Mouse (Mus musculus) spleen, postnatal 10 days (tissue): ENCODE results near the gene Nckap5.
A peak's percentile ranks its signal among the peaks of the same experiment; 100 is the strongest.

Experiments used
- DNase-seq, 2 experiments: peaks; one replicate each; pipeline ENCODE4 v3.0.0; 2021 to 2022; ENCODE audit warnings: low spot score in 2 of 2

Nckap5 gene

DNA sequence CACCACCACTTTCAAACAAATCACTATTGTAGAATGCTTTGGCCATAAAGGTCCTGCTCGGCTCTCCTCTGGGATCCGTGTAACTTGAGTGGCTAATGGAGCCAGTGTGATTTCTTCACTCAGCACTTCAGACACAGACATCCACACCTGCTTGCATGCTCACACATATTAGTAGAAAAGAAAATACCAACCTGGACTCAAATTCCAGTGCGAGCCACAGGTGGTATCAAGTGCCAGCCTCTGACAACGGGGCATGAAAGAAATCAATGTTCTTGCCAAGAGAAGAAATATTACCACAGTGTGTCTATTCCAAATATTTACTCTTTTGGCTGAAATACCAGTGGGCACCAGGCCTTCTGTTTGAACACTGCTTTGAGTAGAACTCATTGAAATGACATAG lies 208.6 kb downstream of the Nckap5 start:
- no peak for DNase-seq

GRCm38 (mm10) chr1:126617464-126618041 lies 213.0 kb downstream of the Nckap5 start:
- no peak for DNase-seq

DNA sequence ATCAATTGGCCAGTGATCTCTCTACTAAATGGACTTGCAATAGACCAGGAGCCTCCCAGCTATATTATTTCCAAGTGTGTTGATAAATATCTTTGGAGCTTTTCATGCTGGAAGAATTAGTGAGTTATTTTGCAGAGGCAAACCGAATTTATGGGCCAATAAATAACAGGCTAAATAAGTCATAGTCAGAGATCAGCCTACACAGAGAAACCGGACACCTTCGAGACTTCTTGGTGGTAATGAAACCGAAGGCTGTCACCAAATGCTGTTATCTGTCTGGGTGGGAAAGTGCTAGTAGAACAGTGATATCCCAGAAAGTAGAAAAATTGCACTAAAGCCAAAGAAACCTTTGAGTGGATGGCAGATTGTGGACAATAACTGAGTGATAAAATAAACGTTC lies 213.6 kb downstream of the Nckap5 start:
- no peak for DNase-seq

GRCm38 (mm10) chr1:126612916-126613315 lies 217.7 kb downstream of the Nckap5 start:
- no peak for DNase-seq

- no peak for DNase-seq
These were observed 222.0 kb downstream of the Nckap5 start for GRCm38 (mm10) chr1:126608586-126608985.

- DNase-seq, result no peak
These were observed 224.2 kb downstream of the Nckap5 start for GRCm38 (mm10) chr1:126606189-126607080.

- no peak for DNase-seq
These were observed 226.0 kb downstream of the Nckap5 start for GRCm38 (mm10) chr1:126604551-126604950.

DNA sequence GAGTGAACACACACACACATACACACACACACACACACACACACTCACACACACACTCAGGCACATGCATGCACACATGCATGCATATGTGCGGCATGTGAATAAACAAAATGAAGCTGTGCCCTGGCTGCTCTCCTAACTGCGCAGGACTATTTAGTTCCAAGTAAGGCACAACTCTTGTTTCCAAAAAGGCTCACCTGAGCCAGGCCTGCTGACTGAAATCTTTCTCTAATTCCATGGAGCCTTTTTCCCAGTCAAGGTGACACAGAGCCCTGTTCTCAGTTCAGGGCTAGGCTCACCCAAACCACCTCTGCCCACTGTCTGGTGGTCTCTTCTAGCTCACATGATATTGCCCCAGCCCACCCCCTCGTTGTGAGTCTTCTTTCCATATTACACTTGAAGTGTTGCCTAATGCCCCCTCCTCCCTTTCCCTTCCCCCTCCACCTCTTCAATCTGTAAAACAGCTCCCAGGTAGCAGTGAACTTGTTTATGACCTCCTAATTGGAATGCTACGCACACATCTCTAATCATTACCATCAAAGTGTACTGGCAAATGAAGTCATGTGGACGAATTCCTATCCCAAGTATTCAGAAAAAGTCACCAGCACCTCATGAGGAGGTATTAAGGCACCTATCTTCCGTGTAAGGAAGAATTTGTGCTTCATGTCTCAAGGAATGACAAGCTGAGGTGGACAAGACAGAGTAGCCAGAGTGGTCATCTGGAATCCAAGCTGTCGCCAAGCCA lies 226.7 kb downstream of the Nckap5 start:
- no peak for DNase-seq

- no peak for DNase-seq
These were observed 230.0 kb downstream of the Nckap5 start for GRCm38 (mm10) chr1:126600596-126600995.

DNA sequence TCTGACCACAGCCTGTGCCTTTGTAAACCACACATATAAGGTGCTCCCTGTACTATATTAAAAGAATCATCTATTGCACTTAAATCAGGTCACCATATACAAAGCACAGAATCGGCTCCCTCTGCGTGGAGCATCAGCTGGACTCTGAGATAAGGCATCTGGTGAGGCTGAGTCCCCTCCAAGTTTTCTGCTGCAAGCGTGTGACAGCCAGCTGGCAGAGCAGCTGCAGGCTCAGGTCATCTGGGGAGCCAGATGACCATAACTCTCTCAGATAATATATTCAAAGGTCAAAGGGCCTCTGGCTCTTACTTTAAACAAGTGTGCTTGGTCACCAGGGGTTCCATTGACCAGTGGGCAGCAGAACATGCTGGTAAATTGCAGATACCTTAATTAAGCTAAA lies 233.2 kb downstream of the Nckap5 start:
- no peak for DNase-seq

GRCm38 (mm10) chr1:126594796-126595195 lies 235.8 kb downstream of the Nckap5 start:
- no peak for DNase-seq

GRCm38 (mm10) chr1:126593044-126593805 lies 237.4 kb downstream of the Nckap5 start:
- no peak for DNase-seq

DNA sequence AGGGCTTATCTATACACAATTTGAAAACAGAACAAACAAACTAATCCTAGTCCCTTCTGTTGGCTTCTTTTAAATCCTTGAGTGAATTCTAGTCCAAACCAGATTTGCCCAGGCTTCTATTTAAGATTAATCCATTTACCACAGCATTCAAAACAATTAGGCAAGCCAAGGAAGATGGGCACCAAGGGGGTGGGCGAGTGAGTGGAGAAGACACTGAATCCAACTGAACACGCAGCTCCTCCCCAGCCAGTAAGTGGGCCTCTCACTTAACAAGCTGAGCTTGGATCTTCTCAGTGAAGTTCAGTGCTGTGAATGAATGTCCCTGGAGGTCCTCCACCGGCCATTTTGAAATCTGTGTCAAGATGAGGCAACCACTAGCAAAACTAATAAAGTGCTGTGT lies 239.7 kb downstream of the Nckap5 start:
- DNase-seq, result no peak

DNA sequence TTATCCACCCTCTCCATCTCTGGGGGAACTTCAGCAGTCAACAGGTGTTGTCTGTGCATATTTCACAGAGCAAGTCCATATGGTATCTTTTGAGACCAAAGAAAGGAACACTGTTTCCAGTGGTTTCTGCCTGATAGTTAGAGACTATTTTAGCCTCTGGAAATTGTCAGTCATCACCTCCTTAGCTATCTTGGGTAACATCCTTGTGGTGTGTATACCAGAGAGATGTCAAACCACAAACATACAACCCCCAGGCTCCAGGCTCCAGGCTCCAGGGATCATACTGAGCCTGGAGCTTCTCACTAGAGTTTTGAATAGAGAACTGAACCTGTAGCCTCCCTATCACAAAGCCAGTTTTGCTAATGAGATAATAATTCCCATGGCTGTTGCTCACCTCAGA lies 252.4 kb downstream of the Nckap5 start:
- no peak for DNase-seq

DNA sequence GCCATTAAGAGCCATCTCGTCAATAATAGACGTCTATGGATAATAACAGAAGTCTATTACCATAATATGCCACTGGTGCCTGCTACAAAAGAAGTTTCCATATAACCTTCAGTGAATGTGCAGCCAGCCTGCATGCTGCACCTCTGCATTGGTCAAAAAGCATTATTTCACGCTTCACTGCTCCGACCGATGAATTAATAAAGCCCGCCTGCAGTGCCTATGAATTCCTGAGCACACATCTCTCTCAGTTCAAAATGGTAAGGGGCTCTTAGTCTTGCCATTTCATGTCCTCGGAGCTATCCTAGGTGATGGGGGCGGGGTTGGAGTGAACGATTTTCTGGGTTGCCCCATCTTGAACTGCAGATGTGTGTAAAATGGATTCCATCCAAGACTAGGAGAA lies 256.3 kb downstream of the Nckap5 start:
- no peak for DNase-seq

GRCm38 (mm10) chr1:126573714-126574113 lies 256.9 kb downstream of the Nckap5 start:
- no peak for DNase-seq

- DNase-seq, result no peak
These were observed 257.5 kb downstream of the Nckap5 start for GRCm38 (mm10) chr1:126573097-126573496.

DNA sequence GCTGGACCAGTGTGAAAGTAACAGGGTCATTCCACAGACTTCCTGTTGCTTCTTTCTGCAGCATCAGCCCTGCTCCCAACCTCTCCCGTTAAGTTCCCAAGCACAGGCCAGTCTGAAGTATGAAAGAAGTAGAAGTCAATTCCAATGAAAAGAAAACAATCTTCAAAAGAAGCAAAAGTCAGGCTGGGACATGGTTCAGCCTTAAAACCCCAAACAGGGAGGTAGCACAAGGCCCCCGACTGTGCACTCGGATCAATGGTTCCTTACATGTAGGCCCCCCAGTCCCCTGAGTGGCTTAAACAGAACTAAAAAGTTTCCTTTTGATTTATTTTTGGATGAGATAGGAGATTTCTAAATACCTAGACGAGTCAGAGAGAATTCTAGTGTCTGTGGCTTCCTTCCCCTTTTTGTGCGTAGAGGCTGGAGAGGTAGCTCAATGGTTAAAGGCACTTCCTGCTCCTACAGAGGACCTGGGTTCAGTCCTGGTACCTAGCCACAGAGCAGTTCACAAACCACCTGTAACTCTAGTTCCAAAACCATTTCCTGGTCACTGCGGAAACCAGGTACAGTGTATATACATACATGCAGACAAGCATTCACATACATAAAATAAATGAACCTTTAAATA lies 260.9 kb downstream of the Nckap5 start:
- no peak for DNase-seq

DNA sequence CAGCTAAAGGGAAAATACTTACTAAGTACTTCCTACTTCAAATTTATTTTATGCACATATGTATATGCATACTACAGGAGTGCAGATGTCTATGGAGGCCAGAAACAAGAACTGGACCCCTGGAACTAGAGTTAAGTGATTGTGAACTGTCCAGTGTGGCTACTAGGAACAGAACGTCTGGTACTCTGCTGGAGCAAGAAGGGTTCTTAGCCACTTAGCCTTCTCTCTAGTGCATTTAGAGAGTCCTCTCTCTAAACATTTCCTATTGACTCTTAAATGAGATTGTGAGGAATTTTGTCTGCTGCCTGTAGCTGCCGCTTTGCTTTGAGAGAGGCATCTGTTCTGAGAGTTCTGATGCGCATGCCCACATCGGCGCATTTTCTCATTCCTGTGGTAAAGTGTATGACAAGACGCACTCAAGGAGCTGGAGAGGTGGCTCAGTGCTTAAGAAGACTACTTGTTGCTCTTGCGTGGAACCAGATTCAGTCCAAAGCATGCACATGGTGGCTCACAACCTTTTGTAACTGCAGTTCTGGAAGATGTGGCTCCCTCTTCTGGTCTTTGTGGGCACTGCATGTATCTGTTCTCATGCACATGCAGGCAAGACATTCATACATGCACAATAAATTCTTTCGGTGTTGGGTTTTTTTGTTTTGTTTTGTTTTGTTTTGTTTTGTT lies 261.9 kb downstream of the Nckap5 start:
- peak; percentile 5 to 43 for DNase-seq

DNA sequence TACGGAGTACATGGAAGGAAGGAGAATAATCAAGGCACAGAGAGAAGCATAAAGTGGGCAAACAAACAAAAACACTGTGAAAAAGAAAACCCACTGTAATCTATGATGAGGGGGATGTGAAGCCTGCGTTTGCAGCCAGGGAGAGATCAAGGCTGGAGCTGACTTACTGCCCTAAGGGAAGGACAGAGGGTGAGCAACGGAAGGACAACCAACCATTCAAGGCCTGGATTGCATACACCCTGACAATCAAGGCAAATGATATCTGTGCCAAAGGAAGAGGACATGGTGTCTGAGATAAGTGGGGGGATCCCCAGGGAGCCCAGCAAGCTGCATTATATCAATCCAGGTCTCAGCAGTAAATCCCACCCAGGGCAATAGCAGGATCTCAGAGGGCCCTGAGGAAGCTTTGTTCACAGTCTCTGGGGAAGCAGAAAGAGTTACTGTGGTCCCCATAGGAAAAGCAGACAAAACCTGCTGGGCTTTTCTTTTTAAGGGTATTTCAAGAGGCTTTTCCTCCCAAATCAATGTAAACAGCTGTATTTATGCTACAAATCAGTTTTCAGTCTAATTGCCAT lies 265.4 kb downstream of the Nckap5 start:
- DNase-seq, result no peak
